Mouse (Mus musculus): ENCODE data around the gene P3h1. TPM values are rescaled to one million over a fixed set of nuclear protein-coding genes. Genes with fewer than 3 reads are reported as not detected.
"Not testable (repeated sequence)": the region's sequence is repeated elsewhere in the genome, so short reads cannot be mapped to it uniquely, and the experiment has no call there.

Gene P3h1
- total RNA-seq, 1 experiment from 2014 or later: 27.9 TPM

- DNase-seq: no peak
These were observed 42.5 kb downstream of the P3h1 start for GRCm38 (mm10) chr4:119275226-119275625.

DNA sequence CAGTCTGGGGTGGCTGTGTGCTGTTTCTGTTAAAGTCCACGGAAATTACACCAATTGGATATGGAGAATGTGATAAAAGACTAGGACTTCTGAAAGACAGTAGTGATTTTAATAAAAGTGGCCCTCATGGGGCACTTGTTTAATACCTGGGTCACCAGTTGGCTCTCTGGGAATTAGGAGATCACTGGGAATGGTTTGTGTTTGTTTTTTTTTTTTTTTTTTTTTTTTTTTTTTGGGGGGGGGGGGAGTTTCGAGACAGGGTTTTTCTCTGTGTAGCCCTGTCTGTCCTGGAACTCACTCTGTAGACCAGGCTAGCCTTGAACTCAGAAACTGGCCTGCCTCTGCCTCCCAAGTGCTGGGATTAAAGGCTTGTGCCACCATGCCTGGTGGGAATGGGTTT lies 43.0 kb downstream of the P3h1 start:
- DNase-seq: no peak

- not testable (repeated sequence) for DNase-seq
These were observed 46.1 kb downstream of the P3h1 start for GRCm38 (mm10) chr4:119278784-119279183.

GRCm38 (mm10) chr4:119284861-119285260 lies 52.1 kb downstream of the P3h1 start:
- DNase-seq: no peak

DNA sequence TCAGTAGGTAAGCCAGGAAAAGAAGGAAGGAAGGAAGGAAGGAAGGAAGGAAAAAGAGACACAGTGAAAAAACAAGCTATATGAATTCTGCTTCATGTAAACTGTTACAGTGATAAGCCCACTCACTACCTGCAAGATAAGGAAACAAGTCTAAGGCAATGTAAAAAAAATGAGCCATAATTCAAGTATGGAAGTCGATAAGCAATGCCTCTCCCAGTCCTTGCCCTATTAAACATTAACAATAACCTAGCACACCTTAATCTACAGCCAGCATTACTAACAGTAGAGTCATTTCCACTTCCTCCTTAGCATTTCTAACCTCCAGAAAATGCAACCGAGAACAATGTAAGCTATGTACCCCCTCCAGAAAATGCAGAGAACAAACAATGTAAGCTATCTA lies 52.6 kb downstream of the P3h1 start:
- no peak for DNase-seq

DNA sequence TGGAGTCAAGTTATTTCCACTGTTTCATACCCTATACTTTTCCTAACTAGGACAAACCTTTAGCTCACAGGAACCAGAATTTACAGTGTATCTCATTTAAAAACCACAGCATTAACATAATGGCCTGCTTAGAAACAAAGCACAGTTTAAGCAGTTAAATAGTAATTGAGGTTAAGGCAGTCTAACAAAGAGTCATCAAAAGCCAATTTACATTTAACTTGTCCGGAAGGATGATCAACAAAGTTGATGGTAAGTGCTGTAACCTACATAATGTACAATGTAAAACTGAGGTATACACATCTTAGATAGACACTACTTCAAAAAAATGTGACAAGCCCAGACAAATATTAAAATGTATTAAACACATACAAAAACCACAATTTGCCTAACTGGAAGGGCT lies 59.2 kb downstream of the P3h1 start:
- no peak for DNase-seq

DNA sequence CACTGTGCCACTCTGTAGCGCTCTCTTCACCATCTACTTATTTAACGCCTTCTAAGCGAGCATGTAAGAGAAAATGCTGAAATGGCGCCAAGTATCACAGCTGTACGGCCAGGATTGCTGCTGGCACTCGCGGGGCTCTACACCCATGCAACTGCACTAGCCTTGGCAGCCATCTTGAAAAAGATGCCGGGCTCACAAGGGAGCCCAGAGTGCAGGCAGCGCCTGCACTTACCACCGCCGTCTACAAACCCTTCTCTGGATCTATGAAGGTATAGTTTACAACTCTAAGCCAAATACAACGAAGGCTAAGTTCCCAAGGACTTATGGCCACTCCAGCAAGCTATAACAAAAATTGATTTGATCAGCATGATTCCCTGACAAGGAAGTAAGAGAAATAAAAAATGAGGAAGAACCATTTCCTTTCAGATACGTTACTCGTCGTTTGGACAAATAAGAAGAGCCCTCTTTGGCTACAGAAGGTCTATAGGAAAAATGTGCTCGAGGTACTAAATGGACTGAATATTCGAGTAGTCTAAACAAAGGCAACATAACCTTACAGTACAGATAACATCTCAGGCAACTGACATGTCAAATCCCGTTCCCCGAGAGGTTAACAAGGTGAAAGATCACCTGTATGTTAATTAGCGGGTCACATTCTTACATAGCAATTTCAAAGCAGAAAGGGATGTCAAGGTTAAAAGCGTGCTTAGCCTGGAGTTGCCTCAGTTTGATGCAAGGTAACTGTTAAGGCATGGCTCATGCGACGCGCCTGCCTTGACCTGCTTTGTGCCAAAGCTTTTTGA lies 60.3 kb downstream of the P3h1 start:
- peak; percentile 70 for DNase-seq

DNA sequence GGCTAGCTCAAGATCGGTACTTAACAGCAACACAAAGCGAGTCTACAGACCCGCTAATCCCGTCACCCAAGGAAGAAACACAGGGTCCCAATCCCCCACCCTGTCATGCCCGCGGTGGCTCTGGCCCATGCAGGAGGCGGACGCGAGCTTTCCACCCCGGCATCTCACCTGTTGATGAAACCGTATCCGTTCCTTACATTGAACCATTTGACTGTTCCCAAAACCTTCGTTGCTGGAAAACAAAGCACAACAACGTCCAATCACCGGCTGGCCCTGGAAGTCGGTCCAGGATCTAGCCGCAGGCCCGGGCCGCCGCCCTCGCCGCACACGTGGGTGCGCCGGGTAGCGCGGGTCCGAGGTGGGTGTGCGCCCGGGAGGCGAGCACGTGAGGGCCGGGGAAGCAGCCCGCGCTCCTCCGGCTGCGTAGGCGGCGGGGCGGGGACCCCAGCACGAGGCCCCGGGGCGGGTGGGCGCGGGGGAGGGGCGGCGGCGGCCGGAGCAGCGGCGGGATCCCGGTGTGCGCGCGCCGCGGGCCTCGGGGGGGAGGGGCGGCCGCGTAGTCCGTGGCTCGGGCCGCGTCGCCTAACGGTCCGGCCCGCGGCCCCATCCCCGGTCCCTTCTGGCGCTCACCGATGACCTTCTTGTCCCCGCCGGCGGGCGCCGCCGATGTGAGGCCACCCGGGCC lies 61.0 kb downstream of the P3h1 start:
- peak; percentile 64 for DNase-seq

- DNase-seq: peak; percentile 100
These were observed 61.9 kb downstream of the P3h1 start, which contains the start of gene Ybx1 for GRCm38 (mm10) chr4:119294415-119295133. Gene Ybx1 (minus strand): TSS chr4:119294604.

- no peak for DNase-seq
These were observed 62.4 kb downstream of the P3h1 start for GRCm38 (mm10) chr4:119295134-119295453.

- DNase-seq: no peak
These were observed 64.6 kb downstream of the P3h1 start for GRCm38 (mm10) chr4:119297361-119297760.

Other genes starting within 250 kb of the P3h1 start
- 15.9 and 19.6 TPM in 2 replicates for gene Slc2a1, start 124.2 kb upstream of the P3h1 start, total RNA-seq (2021)
- 20.5 and 21.6 TPM in 2 replicates for gene Zfp691, start 58.7 kb upstream of the P3h1 start, total RNA-seq (2021)
- 2.3 and 8.8 TPM in 2 replicates for gene Ermap, start 42.9 kb upstream of the P3h1 start, total RNA-seq (2021)
- 19.0 and 22.5 TPM in 2 replicates for gene Svbp, start 37.6 kb upstream of the P3h1 start, total RNA-seq (2021)
- 0.30 TPM in 1 of 2 replicates, not detected in the other for gene Tmem269, start 14.7 kb upstream of the P3h1 start, total RNA-seq (2021)
- gene AU022252, start 203 bp upstream of the P3h1 start, total RNA-seq (2021): 24.6 and 30.8 TPM in 2 replicates
- gene Cldn19, start 22.5 kb downstream of the P3h1 start, total RNA-seq (2021): 0.19 and 0.41 TPM in 2 replicates
- gene Ybx1, start 61.7 kb downstream of the P3h1 start, total RNA-seq (2021): 620 and 697 TPM in 2 replicates
- 19.9 and 23.8 TPM in 2 replicates for gene Ppih, start 87.6 kb downstream of the P3h1 start, total RNA-seq (2021)
- 8.4 and 9.7 TPM in 2 replicates for gene Ccdc30, start 182.6 kb downstream of the P3h1 start, total RNA-seq (2021)
- 36.5 and 41.5 TPM in 2 replicates for gene Ppcs, start 189.5 kb downstream of the P3h1 start, total RNA-seq (2021)
- gene Zmynd12, start 189.9 kb downstream of the P3h1 start, total RNA-seq (2021): 1.1 and 1.6 TPM in 2 replicates